Mouse (Mus musculus): ENCODE data around the gene Tmem63c.
A peak's percentile ranks its signal among the peaks of the same experiment; 100 is the strongest.

Gene Tmem63c

DNA sequence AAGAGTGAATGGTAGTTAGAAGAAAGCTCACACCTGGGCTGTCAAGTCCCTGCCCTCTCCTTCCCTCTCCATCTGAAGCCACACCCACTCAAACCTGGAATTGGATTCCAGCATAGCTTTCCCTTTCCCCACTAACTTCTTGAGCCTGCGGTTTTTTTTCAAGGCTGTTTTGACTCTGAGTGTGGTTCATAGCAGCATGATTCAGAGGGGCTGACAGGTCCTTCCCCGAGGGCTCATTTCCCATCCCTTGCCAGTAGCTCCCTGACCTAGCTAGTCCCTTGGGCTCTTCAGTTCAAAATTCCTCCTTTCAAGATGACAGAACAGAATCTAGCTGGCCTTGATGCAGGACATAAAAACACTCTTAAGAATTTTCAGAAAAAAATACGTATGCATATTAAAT, 26.4 kb downstream of the Tmem63c start:
- Histone ChIP-seq H3K4me1 (replicated peaks; ENCODE audit: low read depth, low read length) (peaks cover 17% of the 10 kb centered on the region), H3K9me3 (ENCODE audit: low read length) (no peaks in the 10 kb centered on the region), H3K36me3 (ENCODE audit: insufficient read depth, low read length) (no peaks in the 10 kb centered on the region), H3K27me3 (ENCODE audit: insufficient read depth, low read length) (no peaks in the 10 kb centered on the region; the same call in 1 of the 2 replicates), H3K4me3 (replicated peaks; ENCODE audit: low read length) (no peak overlapping the region)
- TF ChIP-seq NANOG (IDR thresholded peaks at IDR 0.05; ENCODE audit: borderline replicate concordance, low read length) (no peak), CTCF (conservative IDR thresholded peaks at IDR 0.05; ENCODE audit: low read length) (no peak), POU5F1 (IDR thresholded peaks at IDR 0.05; ENCODE audit: borderline replicate concordance, low read length) (no peak)

DNA sequence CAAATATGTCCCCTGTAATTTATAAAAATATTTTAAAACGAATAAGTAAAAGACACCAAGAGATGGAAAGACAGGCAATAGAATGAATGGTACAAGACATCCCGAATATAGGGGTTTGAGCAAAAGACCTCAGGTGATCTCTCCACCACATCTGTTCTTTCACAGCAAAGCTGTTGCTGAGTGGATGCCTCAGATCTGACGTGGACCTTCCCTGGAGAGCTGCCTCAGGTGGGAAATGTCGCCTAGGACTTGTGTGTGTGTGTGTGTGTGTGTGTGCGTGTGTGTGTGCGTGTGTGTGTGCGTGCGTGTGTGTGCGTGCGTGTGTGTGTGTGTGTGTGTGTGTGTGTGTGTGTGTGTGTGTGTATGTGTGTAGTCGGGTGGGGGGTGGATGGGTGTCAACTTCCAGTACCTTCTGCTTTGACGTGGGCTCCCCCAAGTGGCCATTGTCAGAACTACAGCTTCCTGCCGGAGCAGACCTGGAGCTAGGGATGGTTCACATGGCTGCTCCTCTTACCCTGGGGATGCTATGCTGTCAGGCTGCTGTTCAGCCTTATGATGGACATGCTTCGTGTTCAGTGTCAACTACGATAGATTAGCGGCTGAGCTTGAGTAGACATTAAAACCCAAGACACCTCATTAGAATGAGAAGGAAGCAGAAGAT, 31.7 kb downstream of the Tmem63c start:
- Histone ChIP-seq H3K27me3 (ENCODE audit: insufficient read depth, low read length) (peaks cover 29% of the 10 kb centered on the region), H3K4me3 (replicated peaks; ENCODE audit: low read length) (no peak overlapping the region), H3K36me3 (ENCODE audit: insufficient read depth, low read length) (no peaks in the 10 kb centered on the region), H3K4me1 (replicated peaks; ENCODE audit: low read depth, low read length) (0 out of 2 replicates have a peak, but pooled peaks cover 7% of the 10 kb centered on the region), H3K9me3 (ENCODE audit: low read length) (no peaks in the 10 kb centered on the region)
- TF ChIP-seq POU5F1 (IDR thresholded peaks at IDR 0.05; ENCODE audit: borderline replicate concordance, low read length) (no peak), CTCF (conservative IDR thresholded peaks at IDR 0.05; ENCODE audit: low read length) (peak; percentile 86)

GRCm38 (mm10) chr12:87054873-87055272, 33.7 kb downstream of the Tmem63c start:
- H3K4me1 ChIP-seq (replicated peaks; ENCODE audit: low read depth, low read length): 0 out of 2 replicates have a peak, but pooled peaks cover 7% of the 10 kb centered on the region
- H3K27me3 ChIP-seq (ENCODE audit: insufficient read depth, low read length): peaks cover 29% of the 10 kb centered on the region
- H3K4me3 ChIP-seq (replicated peaks; ENCODE audit: low read length): no peak overlapping the region
- H3K9me3 ChIP-seq (ENCODE audit: low read length): no peaks in the 10 kb centered on the region
- H3K36me3 ChIP-seq (ENCODE audit: insufficient read depth, low read length): no peaks in the 10 kb centered on the region
- TF ChIP-seq NANOG (IDR thresholded peaks at IDR 0.05; ENCODE audit: borderline replicate concordance, low read length) (no peak), CTCF (conservative IDR thresholded peaks at IDR 0.05; ENCODE audit: low read length) (no peak), POU5F1 (IDR thresholded peaks at IDR 0.05; ENCODE audit: borderline replicate concordance, low read length) (no peak)

DNA sequence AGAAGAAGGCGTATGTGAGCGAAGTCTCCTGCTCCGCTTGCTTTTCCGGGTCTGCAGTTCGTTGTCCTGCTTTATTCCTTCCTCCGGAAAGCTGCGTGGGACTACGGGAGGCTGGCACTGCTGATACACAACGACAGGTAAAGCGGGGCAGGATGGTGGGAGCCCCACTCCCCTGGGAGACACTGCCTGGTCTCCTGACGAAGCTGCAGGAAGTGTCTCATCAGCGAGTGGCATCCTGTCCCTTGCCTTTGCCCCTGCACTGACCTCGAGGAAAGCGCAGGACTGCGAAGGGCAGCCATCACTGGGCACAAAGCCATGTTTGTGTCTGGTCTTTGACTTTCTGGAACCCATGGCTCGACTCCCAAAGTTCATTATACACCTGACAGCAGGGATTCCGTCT, 35.9 kb downstream of the Tmem63c start:
- Histone ChIP-seq H3K36me3 (ENCODE audit: insufficient read depth, low read length) (no peaks in the 10 kb centered on the region), H3K4me1 (replicated peaks; ENCODE audit: low read depth, low read length) (0 out of 2 replicates have a peak, but pooled peaks cover 5% of the 10 kb centered on the region), H3K9me3 (ENCODE audit: low read length) (no peaks in the 10 kb centered on the region), H3K27me3 (ENCODE audit: insufficient read depth, low read length) (peaks cover 33% of the 10 kb centered on the region), H3K4me3 (replicated peaks; ENCODE audit: low read length) (no peak overlapping the region)
- no peak for TF ChIP-seq POU5F1 (IDR thresholded peaks at IDR 0.05; ENCODE audit: borderline replicate concordance, low read length)
- no peak for TF ChIP-seq CTCF (conservative IDR thresholded peaks at IDR 0.05; ENCODE audit: low read length)
- no peak for TF ChIP-seq NANOG (IDR thresholded peaks at IDR 0.05; ENCODE audit: borderline replicate concordance, low read length)

GRCm38 (mm10) chr12:87065446-87065845, 44.3 kb downstream of the Tmem63c start:
- Histone ChIP-seq H3K4me1 (replicated peaks; ENCODE audit: low read depth, low read length) (peaks cover 18% of the 10 kb centered on the region), H3K36me3 (ENCODE audit: insufficient read depth, low read length) (no peaks in the 10 kb centered on the region), H3K9me3 (ENCODE audit: low read length) (no peaks in the 10 kb centered on the region), H3K4me3 (replicated peaks; ENCODE audit: low read length) (no peak overlapping the region), H3K27me3 (ENCODE audit: insufficient read depth, low read length) (0 out of 2 replicates have a peak, but pooled peaks cover 7% of the 10 kb centered on the region)
- TF ChIP-seq NANOG (IDR thresholded peaks at IDR 0.05; ENCODE audit: borderline replicate concordance, low read length) (no peak), POU5F1 (IDR thresholded peaks at IDR 0.05; ENCODE audit: borderline replicate concordance, low read length) (no peak), CTCF (conservative IDR thresholded peaks at IDR 0.05; ENCODE audit: low read length) (no peak)

- H3K27me3 ChIP-seq (ENCODE audit: insufficient read depth, low read length): 0 out of 2 replicates have a peak, but pooled peaks cover 5% of the 10 kb centered on the region
- H3K4me1 ChIP-seq (replicated peaks; ENCODE audit: low read depth, low read length): peaks cover 18% of the 10 kb centered on the region
- TF ChIP-seq NANOG (IDR thresholded peaks at IDR 0.05; ENCODE audit: borderline replicate concordance, low read length) (no peak), POU5F1 (IDR thresholded peaks at IDR 0.05; ENCODE audit: borderline replicate concordance, low read length) (no peak), CTCF (conservative IDR thresholded peaks at IDR 0.05; ENCODE audit: low read length) (no peak)
- no peaks in the 10 kb centered on the region for H3K9me3 ChIP-seq (ENCODE audit: low read length)
- H3K36me3 ChIP-seq (ENCODE audit: insufficient read depth, low read length): no peaks in the 10 kb centered on the region
- no peak overlapping the region for H3K4me3 ChIP-seq (replicated peaks; ENCODE audit: low read length)
These were observed 45.3 kb downstream of the Tmem63c start for GRCm38 (mm10) chr12:87066429-87066828.

- Histone ChIP-seq H3K27me3 (ENCODE audit: insufficient read depth, low read length) (no peaks in the 10 kb centered on the region), H3K4me1 (replicated peaks; ENCODE audit: low read depth, low read length) (peaks cover 18% of the 10 kb centered on the region), H3K4me3 (replicated peaks; ENCODE audit: low read length) (no peak overlapping the region), H3K36me3 (ENCODE audit: insufficient read depth, low read length) (no peaks in the 10 kb centered on the region), H3K9me3 (ENCODE audit: low read length) (no peaks in the 10 kb centered on the region)
- TF ChIP-seq NANOG (IDR thresholded peaks at IDR 0.05; ENCODE audit: borderline replicate concordance, low read length) (no peak), CTCF (conservative IDR thresholded peaks at IDR 0.05; ENCODE audit: low read length) (no peak)
These were observed 49.4 kb downstream of the Tmem63c start for GRCm38 (mm10) chr12:87070520-87070919.

DNA sequence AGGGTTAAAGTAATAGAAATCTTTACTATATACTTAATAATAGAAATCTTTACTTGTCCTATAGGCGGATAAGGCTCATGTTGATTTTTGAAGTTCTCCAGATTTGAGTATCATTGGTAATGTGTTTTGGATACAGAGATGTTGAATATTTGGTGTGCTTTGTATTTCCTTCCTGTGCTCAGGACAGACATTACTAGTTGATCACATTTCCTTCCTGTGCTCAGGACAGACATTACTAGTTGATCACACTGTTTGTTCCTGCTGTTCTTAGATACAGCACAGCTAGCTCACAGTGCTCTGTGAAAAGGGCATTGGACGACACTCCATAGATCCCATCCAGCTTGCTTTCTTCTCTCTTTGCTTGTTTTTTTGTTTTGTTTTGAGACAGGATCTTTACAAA, 55.5 kb downstream of the Tmem63c start:
- Histone ChIP-seq H3K4me1 (replicated peaks; ENCODE audit: low read depth, low read length) (no peaks in the 10 kb centered on the region), H3K36me3 (ENCODE audit: insufficient read depth, low read length) (no peaks in the 10 kb centered on the region), H3K4me3 (replicated peaks; ENCODE audit: low read length) (no peak overlapping the region), H3K27me3 (ENCODE audit: insufficient read depth, low read length) (no peaks in the 10 kb centered on the region; the same call in 1 of the 2 replicates), H3K9me3 (ENCODE audit: low read length) (0 out of 2 replicates have a peak, but pooled peaks cover 2% of the 10 kb centered on the region)
- TF ChIP-seq NANOG (IDR thresholded peaks at IDR 0.05; ENCODE audit: borderline replicate concordance, low read length) (no peak), POU5F1 (IDR thresholded peaks at IDR 0.05; ENCODE audit: borderline replicate concordance, low read length) (no peak), CTCF (conservative IDR thresholded peaks at IDR 0.05; ENCODE audit: low read length) (no peak)

GRCm38 (mm10) chr12:87082797-87083196, 61.7 kb downstream of the Tmem63c start:
- TF ChIP-seq POU5F1 (IDR thresholded peaks at IDR 0.05; ENCODE audit: borderline replicate concordance, low read length) (no peak), NANOG (IDR thresholded peaks at IDR 0.05; ENCODE audit: borderline replicate concordance, low read length) (no peak), CTCF (conservative IDR thresholded peaks at IDR 0.05; ENCODE audit: low read length) (no peak)
- H3K36me3 ChIP-seq (ENCODE audit: insufficient read depth, low read length): no peaks in the 10 kb centered on the region
- no peaks in the 10 kb centered on the region for H3K9me3 ChIP-seq (ENCODE audit: low read length)
- H3K4me1 ChIP-seq (replicated peaks; ENCODE audit: low read depth, low read length): peaks cover 19% of the 10 kb centered on the region
- H3K4me3 ChIP-seq (replicated peaks; ENCODE audit: low read length): no peak overlapping the region
- peaks cover 3% of the 10 kb centered on the region; the same call in 1 of the 2 replicates for H3K27me3 ChIP-seq (ENCODE audit: insufficient read depth, low read length)

Data from E14TG2a.4 (cell line).